Mouse (Mus musculus): ENCODE data around the gene Ccdc162. TPM values are rescaled to one million over a fixed set of nuclear protein-coding genes. Genes with fewer than 3 reads are reported as not detected.

Ccdc162 gene
- polyA plus RNA-seq, 1 experiment from 2014 or later, result 0.42 TPM

- no peak overlapping the region for H3K4me3 ChIP-seq
- H3K36me3 ChIP-seq (replicated peaks), result peaks cover 34% of the 10 kb centered on the region
- WGBS, result 79% methylated on average over 6 of the region's 6 CpGs
- H3K9me3 ChIP-seq, result no peaks in the 10 kb centered on the region
- H3K4me1 ChIP-seq, result no peaks in the 10 kb centered on the region
- no peaks in the 10 kb centered on the region for H3K27me3 ChIP-seq (replicated peaks; ENCODE audit: low read depth, poor library complexity, severe bottlenecking)
- no peak overlapping the region for H3K27ac ChIP-seq (replicated peaks)
- no peak for DNase-seq (ENCODE audit: low spot score)
These were observed 19.0 kb upstream of the Ccdc162 start for GRCm38 (mm10) chr10:41735398-41735797.

GRCm38 (mm10) chr10:41733214-41733613 is 16.8 kb upstream of the Ccdc162 start:
- Histone ChIP-seq H3K4me3 (no peak overlapping the region), H3K27ac (replicated peaks) (no peak overlapping the region), H3K27me3 (replicated peaks; ENCODE audit: low read depth, poor library complexity, severe bottlenecking) (no peaks in the 10 kb centered on the region), H3K9me3 (no peaks in the 10 kb centered on the region), H3K36me3 (replicated peaks) (peaks cover 44% of the 10 kb centered on the region), H3K4me1 (no peaks in the 10 kb centered on the region)
- WGBS, result 95% methylated on average over 3 of the region's 3 CpGs
- no peak for DNase-seq (ENCODE audit: low spot score)

GRCm38 (mm10) chr10:41731932-41732331 is 15.5 kb upstream of the Ccdc162 start:
- 0 out of 2 replicates have a peak, but pooled peaks cover 2% of the 10 kb centered on the region for H3K9me3 ChIP-seq
- no peaks in the 10 kb centered on the region for H3K4me1 ChIP-seq
- no peak overlapping the region for H3K4me3 ChIP-seq
- peaks cover 38% of the 10 kb centered on the region for H3K36me3 ChIP-seq (replicated peaks)
- no peaks in the 10 kb centered on the region for H3K27me3 ChIP-seq (replicated peaks; ENCODE audit: low read depth, poor library complexity, severe bottlenecking)
- no peak overlapping the region for H3K27ac ChIP-seq (replicated peaks)
- 93% methylated on average over 4 of the region's 4 CpGs for WGBS
- no peak for DNase-seq (ENCODE audit: low spot score)

- Histone ChIP-seq H3K27me3 (replicated peaks; ENCODE audit: low read depth, poor library complexity, severe bottlenecking) (no peaks in the 10 kb centered on the region), H3K9me3 (0 out of 2 replicates have a peak, but pooled peaks cover 2% of the 10 kb centered on the region), H3K27ac (replicated peaks) (no peak overlapping the region), H3K36me3 (replicated peaks) (peaks cover 29% of the 10 kb centered on the region), H3K4me1 (no peaks in the 10 kb centered on the region), H3K4me3 (no peak overlapping the region)
- DNase-seq (ENCODE audit: low spot score), result no peak
- WGBS, result 92% methylated on average over 10 of the region's 10 CpGs
These were observed 14.3 kb upstream of the Ccdc162 start for GRCm38 (mm10) chr10:41730746-41731145.

- Histone ChIP-seq H3K9me3 (0 out of 2 replicates have a peak, but pooled peaks cover 2% of the 10 kb centered on the region), H3K4me1 (no peaks in the 10 kb centered on the region), H3K36me3 (replicated peaks) (peaks cover 37% of the 10 kb centered on the region), H3K27me3 (replicated peaks; ENCODE audit: low read depth, poor library complexity, severe bottlenecking) (no peaks in the 10 kb centered on the region), H3K4me3 (no peak overlapping the region), H3K27ac (replicated peaks) (no peak overlapping the region)
- WGBS, result 88% methylated on average over 9 of the region's 9 CpGs
- no peak for DNase-seq (ENCODE audit: low spot score)
These were observed 9.8 kb upstream of the Ccdc162 start for GRCm38 (mm10) chr10:41726215-41726614.

GRCm38 (mm10) chr10:41719587-41719986 is 3.2 kb upstream of the Ccdc162 start:
- Histone ChIP-seq H3K4me3 (no peak overlapping the region), H3K9me3 (no peaks in the 10 kb centered on the region), H3K27me3 (replicated peaks; ENCODE audit: low read depth, poor library complexity, severe bottlenecking) (no peaks in the 10 kb centered on the region), H3K27ac (replicated peaks) (no peak overlapping the region), H3K4me1 (peaks cover 7% of the 10 kb centered on the region), H3K36me3 (replicated peaks) (peaks cover 12% of the 10 kb centered on the region; the same call in 1 of the 2 replicates)
- 87% methylated on average over 9 of the region's 9 CpGs for WGBS
- DNase-seq (ENCODE audit: low spot score), result no peak

- Histone ChIP-seq H3K4me3 (no peak overlapping the region), H3K4me1 (peaks cover 15% of the 10 kb centered on the region), H3K27ac (replicated peaks) (no peak overlapping the region), H3K36me3 (replicated peaks) (no peaks in the 10 kb centered on the region), H3K27me3 (replicated peaks; ENCODE audit: low read depth, poor library complexity, severe bottlenecking) (no peaks in the 10 kb centered on the region), H3K9me3 (no peaks in the 10 kb centered on the region)
- 86% methylated on average over 14 of the region's 14 CpGs for WGBS
- DNase-seq (ENCODE audit: low spot score), result no peak
These were observed 877 bp downstream of the Ccdc162 start for GRCm38 (mm10) chr10:41715557-41715956.

GRCm38 (mm10) chr10:41711467-41711866 is 5.0 kb downstream of the Ccdc162 start:
- WGBS, result 30% methylated on average over 7 of the region's 7 CpGs

GRCm38 (mm10) chr10:41710773-41711172 is 5.7 kb downstream of the Ccdc162 start:
- no peak for DNase-seq (ENCODE audit: low spot score)
- H3K4me3 ChIP-seq, result no peak overlapping the region
- no peaks in the 10 kb centered on the region for H3K27me3 ChIP-seq (replicated peaks; ENCODE audit: low read depth, poor library complexity, severe bottlenecking)
- no peaks in the 10 kb centered on the region for H3K9me3 ChIP-seq
- no peaks in the 10 kb centered on the region for H3K36me3 ChIP-seq (replicated peaks)
- H3K4me1 ChIP-seq, result peaks cover 8% of the 10 kb centered on the region; the same call in 1 of the 2 replicates
- H3K27ac ChIP-seq (replicated peaks), result no peak overlapping the region
- 95% methylated on average over 8 of the region's 8 CpGs for WGBS

More at GRCm38 (mm10) chr10:41711467-41711866, 5.0 kb downstream of the Ccdc162 start:
- H3K9me3 ChIP-seq, result no peaks in the 10 kb centered on the region
- DNase-seq (ENCODE audit: low spot score), result no peak
- no peak overlapping the region for H3K4me3 ChIP-seq
- no peak overlapping the region for H3K27ac ChIP-seq (replicated peaks)
- no peaks in the 10 kb centered on the region for H3K36me3 ChIP-seq (replicated peaks)
- no peaks in the 10 kb centered on the region for H3K27me3 ChIP-seq (replicated peaks; ENCODE audit: low read depth, poor library complexity, severe bottlenecking)
- H3K4me1 ChIP-seq, result peaks cover 13% of the 10 kb centered on the region

- Histone ChIP-seq H3K27me3 (replicated peaks; ENCODE audit: low read depth, poor library complexity, severe bottlenecking) (no peaks in the 10 kb centered on the region), H3K27ac (replicated peaks) (no peak overlapping the region), H3K36me3 (replicated peaks) (no peaks in the 10 kb centered on the region), H3K4me3 (no peak overlapping the region), H3K9me3 (no peaks in the 10 kb centered on the region), H3K4me1 (peaks cover 8% of the 10 kb centered on the region; the same call in 1 of the 2 replicates)
- WGBS, result 94% methylated on average over 8 of the region's 8 CpGs
- no peak for DNase-seq (ENCODE audit: low spot score)
These were observed 7.1 kb downstream of the Ccdc162 start for GRCm38 (mm10) chr10:41709341-41709740.

- Histone ChIP-seq H3K36me3 (replicated peaks) (no peaks in the 10 kb centered on the region), H3K9me3 (no peaks in the 10 kb centered on the region), H3K4me3 (no peak overlapping the region), H3K27ac (replicated peaks) (no peak overlapping the region), H3K4me1 (no peaks in the 10 kb centered on the region), H3K27me3 (replicated peaks; ENCODE audit: low read depth, poor library complexity, severe bottlenecking) (no peaks in the 10 kb centered on the region)
- 80% methylated on average over 5 of the region's 5 CpGs for WGBS
- DNase-seq (ENCODE audit: low spot score), result no peak
These were observed 16.8 kb downstream of the Ccdc162 start for GRCm38 (mm10) chr10:41699669-41700068.

GRCm38 (mm10) chr10:41697040-41697439 is 19.4 kb downstream of the Ccdc162 start:
- Histone ChIP-seq H3K36me3 (replicated peaks) (no peaks in the 10 kb centered on the region), H3K4me1 (peaks cover 2% of the 10 kb centered on the region; the same call in 1 of the 2 replicates), H3K9me3 (no peaks in the 10 kb centered on the region), H3K27ac (replicated peaks) (no peak overlapping the region), H3K27me3 (replicated peaks; ENCODE audit: low read depth, poor library complexity, severe bottlenecking) (0 out of 2 replicates have a peak, but pooled peaks cover 8% of the 10 kb centered on the region), H3K4me3 (no peak overlapping the region)
- 84% methylated on average over 11 of the region's 11 CpGs for WGBS
- no peak for DNase-seq (ENCODE audit: low spot score)

- Histone ChIP-seq H3K4me1 (peaks cover 21% of the 10 kb centered on the region), H3K4me3 (no peak overlapping the region), H3K36me3 (replicated peaks) (no peaks in the 10 kb centered on the region), H3K9me3 (peaks cover 7% of the 10 kb centered on the region; the same call in 1 of the 2 replicates), H3K27ac (replicated peaks) (no peak overlapping the region), H3K27me3 (replicated peaks; ENCODE audit: low read depth, poor library complexity, severe bottlenecking) (peaks cover 14% of the 10 kb centered on the region; the same call in 1 of the 2 replicates)
- WGBS, result 66% methylated on average over 4 of the region's 4 CpGs
- no peak for DNase-seq (ENCODE audit: low spot score)
These were observed 25.5 kb downstream of the Ccdc162 start for GRCm38 (mm10) chr10:41690978-41691377.

All from embryonic facial prominence, embryonic 10.5 days (tissue).